Mouse (Mus musculus) intestine, postnatal 0 days (tissue): ENCODE results near the gene Smc1b. TPM values are rescaled to one million over a fixed set of nuclear protein-coding genes. Genes with fewer than 3 reads are reported as not detected.

Experiments
- ATAC-seq: fragments of 200-750 bp; cut with Nextera tagmentation; 2 replicates; pipeline ENCODE4 v1.8.0; 2017; ENCODE audit warnings: mild to moderate bottlenecking, moderate TSS enrichment, moderate library complexity
- H3K27ac ChIP-seq: fragments of 300-500 bp; sonication (generic); 2 replicates; pipeline ENCODE4 v1.5.1; 2014; ENCODE audit warnings: mild to moderate bottlenecking, low read depth, low read length, moderate library complexity
- H3K27me3 ChIP-seq: fragments of 300-500 bp; sonication (generic); replicated peaks from 2 replicates; pipeline ENCODE4 v1.6.1; 2014; ENCODE audit warnings: low read length, mixed read lengths; ENCODE audit not compliant: control insufficient read depth, insufficient read depth
- H3K36me3 ChIP-seq: fragments of 300-500 bp; sonication (generic); 2 replicates; pipeline ENCODE4 v1.6.1; 2014; ENCODE audit warnings: mild to moderate bottlenecking, moderate library complexity; ENCODE audit not compliant: control insufficient read depth, insufficient read depth
- H3K4me1 ChIP-seq: fragments of 300-500 bp; sonication (generic); replicated peaks from 2 replicates; pipeline ENCODE4 v1.6.1; 2014; ENCODE audit warnings: antibody characterized with exemption, low read length, mixed read lengths; ENCODE audit not compliant: control insufficient read depth, insufficient read depth
- H3K4me2 ChIP-seq: fragments of 300-500 bp; sonication (generic); replicated peaks from 2 replicates; pipeline ENCODE4 v1.6.1; 2014; ENCODE audit warnings: low read depth, mild to moderate bottlenecking, moderate library complexity
- H3K4me3 ChIP-seq: fragments of 300-500 bp; sonication (generic); 2 replicates; pipeline ENCODE4 v1.5.1; 2014; ENCODE audit warnings: low read depth, low read length
- H3K9ac ChIP-seq: fragments of 300-500 bp; sonication (generic); 2 replicates; pipeline ENCODE4 v1.6.1; 2014; ENCODE audit warnings: mild to moderate bottlenecking, low read depth, low read length
- H3K9me3 ChIP-seq: fragments of 300-500 bp; sonication (generic); 2 replicates; pipeline ENCODE4 v1.6.1; 2016; ENCODE audit warnings: mixed run types; ENCODE audit not compliant: control insufficient read depth
- CTCF ChIP-seq: sonication (generic); IDR thresholded peaks from 2 replicates; pipeline ENCODE4 v1.5.1; 2016; ENCODE audit warnings: low read depth, mild to moderate bottlenecking, control low read depth, antibody characterized with exemption, moderate library complexity
- WGBS: fragments of 180-500 bp; shearing (Covaris S2); extraction: QIAGEN DNeasy Blood & Tissue Kit; methylation state at CpG from one replicate; pipeline ENCODE4 v1.1.7; 2014; 5-methylcytosine and 5-hydroxymethylcytosine counted together
- polyA plus RNA-seq: library from polyadenylated mRNA; unstranded; fragments of >200 nt; fragmentation: Nextera tagmentation; extraction: Ambion mirVana; gene quantifications from 2 replicates; pipeline ENCODE4 v1.2.1, GENCODE M21; 2015

Gene Smc1b
- polyA plus RNA-seq, 1 experiment from 2014 or later, result 0.07 TPM

DNA sequence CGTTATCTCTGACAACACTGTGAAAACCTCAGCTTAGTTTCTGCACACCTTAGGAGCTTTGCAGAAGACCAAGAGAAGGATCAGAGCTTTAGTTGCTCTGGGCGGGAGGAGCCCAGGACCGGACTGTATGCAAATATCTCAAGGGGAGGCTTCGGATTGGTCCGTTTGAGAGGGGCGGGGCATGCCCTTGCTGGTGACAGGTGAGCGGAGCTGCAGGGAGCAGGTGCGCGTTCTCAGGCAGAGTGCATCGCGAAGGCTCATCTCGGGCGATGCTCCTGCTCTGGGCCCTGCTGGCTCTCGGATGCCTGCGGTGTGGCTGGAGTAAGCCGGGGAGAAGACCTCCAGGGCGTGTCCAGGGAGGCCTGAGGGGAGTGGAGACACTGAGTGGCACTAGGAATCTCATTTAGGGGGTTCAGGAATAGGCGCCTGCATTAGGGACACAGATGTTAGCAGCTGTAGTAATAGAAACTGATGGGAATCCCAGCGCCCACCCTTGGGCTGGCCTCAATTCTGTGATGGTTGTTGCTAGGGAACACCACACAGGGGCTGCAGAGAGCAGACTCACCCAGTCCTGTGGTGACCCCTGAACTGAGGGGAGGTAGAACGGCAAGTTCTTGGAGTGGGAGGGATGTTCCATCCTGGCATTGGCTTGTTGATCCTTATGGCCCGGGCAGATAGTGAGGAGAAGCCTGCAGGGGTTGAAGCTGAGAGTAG is 114.7 kb downstream of the Smc1b start, which contains the start of gene Upk3a:
Gene Upk3a, plus strand, starts transcription at position 191 of the 714 bp plus-strand sequence.
- peak; percentile 83 for ATAC-seq
- 8% methylated on average over 21 of the region's 21 CpGs for WGBS
- H3K4me2 ChIP-seq, result no peak within 1 kb of the TSS; the same call in 1 of the 2 replicates
- no peak within 1 kb of the TSS for H3K4me3 ChIP-seq
- TF ChIP-seq CTCF, result no peak
- H3K9me3 ChIP-seq, result no peaks in the 10 kb centered on the region
- H3K27ac ChIP-seq, result no peak within 1 kb of the TSS
- H3K4me1 ChIP-seq, result no peaks in the 10 kb centered on the region
- H3K9ac ChIP-seq, result no peak within 1 kb of the TSS
- H3K27me3 ChIP-seq, result no peaks in the 10 kb centered on the region
- H3K36me3 ChIP-seq, result no peaks in the 10 kb centered on the region

DNA sequence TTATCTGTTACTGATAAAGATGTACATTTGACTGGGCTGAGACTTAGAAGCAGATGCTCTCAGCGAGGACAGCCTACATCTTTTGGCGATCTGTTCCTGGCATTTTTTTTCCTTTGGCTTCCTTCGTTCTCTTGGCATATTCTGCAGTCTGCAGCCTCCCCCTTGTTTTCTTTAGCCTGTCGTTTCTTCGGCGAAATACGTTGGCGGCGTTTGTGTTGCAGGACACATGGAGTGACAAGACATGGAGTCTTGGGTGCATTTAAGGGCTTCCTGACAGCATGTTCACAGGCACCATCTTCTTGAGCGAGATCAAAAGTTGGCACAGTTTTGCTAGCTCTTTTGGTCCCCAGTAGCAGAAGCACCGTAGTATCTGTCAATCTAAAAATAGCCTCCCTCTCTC is 116.0 kb downstream of the Smc1b start:
- Histone ChIP-seq H3K9ac (no peak overlapping the region), H3K4me2 (no peak overlapping the region), H3K27me3 (no peaks in the 10 kb centered on the region), H3K4me3 (no peak overlapping the region), H3K27ac (no peak overlapping the region), H3K4me1 (no peaks in the 10 kb centered on the region), H3K9me3 (no peaks in the 10 kb centered on the region), H3K36me3 (no peaks in the 10 kb centered on the region)
- ATAC-seq, result no peak
- TF ChIP-seq CTCF, result no peak
- WGBS, result 82% methylated on average over 11 of the region's 11 CpGs

Other genes starting within 250 kb of the Smc1b start
- gene Gm29666, start 211.9 kb downstream of the Smc1b start, polyA plus RNA-seq, result 0.14 and 0.22 TPM in 2 replicates
- gene Nup50, start 208.6 kb downstream of the Smc1b start, polyA plus RNA-seq, result 21.0 and 23.6 TPM in 2 replicates
- gene 5031439G07Rik, start 143.4 kb downstream of the Smc1b start, polyA plus RNA-seq, result 14.9 and 15.5 TPM in 2 replicates
- gene Upk3a, start 114.8 kb downstream of the Smc1b start, polyA plus RNA-seq, result 2.0 and 2.2 TPM in 2 replicates
- 23.1 and 25.3 TPM in 2 replicates for gene Fam118a, start 103.0 kb downstream of the Smc1b start, polyA plus RNA-seq
- 0.13 TPM in 1 of 2 replicates, not detected in the other for gene Ribc2, start 114 bp upstream of the Smc1b start, polyA plus RNA-seq
- gene Fbln1, start 74.0 kb upstream of the Smc1b start, polyA plus RNA-seq, result 90.5 and 97.9 TPM in 2 replicates
- 106 and 111 TPM in 2 replicates for gene Atxn10, start 204.3 kb upstream of the Smc1b start, polyA plus RNA-seq